Mouse (Mus musculus) spleen, postnatal 14 days (tissue): Measurements from ENCODE around the gene Ube2q2.
A peak's percentile ranks its signal among the peaks of the same experiment; 100 is the strongest.
"Not testable (repeated sequence)": the region's sequence is repeated elsewhere in the genome, so short reads cannot be mapped to it uniquely, and the experiment has no call there.

ENCODE experiments used
- DNase-seq, 2 experiments: peaks; one replicate each; pipeline ENCODE4 v3.0.0; 2021 to 2022; ENCODE audit warnings: low spot score in 2 of 2

Ube2q2 gene

GRCm38 (mm10) chr9:55148854-55149498 lies at the start of gene Ube2q2:
Gene Ube2q2, plus strand, starts transcription at chr9:55148854.
- peak; percentile 42 to 47 for DNase-seq

GRCm38 (mm10) chr9:55101117-55101516 lies 47.5 kb upstream of the Ube2q2 start:
- DNase-seq: no peak

GRCm38 (mm10) chr9:55102186-55102835 lies 46.3 kb upstream of the Ube2q2 start:
- DNase-seq: no peak

GRCm38 (mm10) chr9:55102931-55103630 lies 45.6 kb upstream of the Ube2q2 start:
- DNase-seq: no peak

GRCm38 (mm10) chr9:55110059-55110834 lies 38.4 kb upstream of the Ube2q2 start:
- peak; percentile 50 to 63 for DNase-seq

- DNase-seq: not testable (repeated sequence)
Observed at GRCm38 (mm10) chr9:55110835-55111217, 37.8 kb upstream of the Ube2q2 start.

GRCm38 (mm10) chr9:55114752-55115151 lies 33.9 kb upstream of the Ube2q2 start:
- DNase-seq: no peak

- no peak for DNase-seq
Observed at GRCm38 (mm10) chr9:55117293-55118055, 31.2 kb upstream of the Ube2q2 start.

GRCm38 (mm10) chr9:55122586-55122985 lies 26.1 kb upstream of the Ube2q2 start:
- DNase-seq: no peak

- DNase-seq: no peak
Observed at GRCm38 (mm10) chr9:55125735-55126134, 22.9 kb upstream of the Ube2q2 start.

GRCm38 (mm10) chr9:55126295-55126694 lies 22.4 kb upstream of the Ube2q2 start:
- no peak for DNase-seq

GRCm38 (mm10) chr9:55131851-55132250 lies 16.8 kb upstream of the Ube2q2 start:
- DNase-seq: no peak

GRCm38 (mm10) chr9:55136576-55136975 lies 12.1 kb upstream of the Ube2q2 start:
- DNase-seq: no peak

- DNase-seq: no peak
Observed at GRCm38 (mm10) chr9:55137112-55137511, 11.5 kb upstream of the Ube2q2 start.

GRCm38 (mm10) chr9:55139958-55140357 lies 8.7 kb upstream of the Ube2q2 start:
- no peak for DNase-seq

GRCm38 (mm10) chr9:55149499-55150278 lies 1.0 kb downstream of the Ube2q2 start:
- peak; percentile 23 to 49 for DNase-seq

- peak in 1 of 2 experiments; percentile 8 for DNase-seq
Observed at GRCm38 (mm10) chr9:55150279-55150726, 1.6 kb downstream of the Ube2q2 start.

- DNase-seq: peak; percentile 12 to 17
Observed at GRCm38 (mm10) chr9:55151096-55151495, 2.4 kb downstream of the Ube2q2 start.

GRCm38 (mm10) chr9:55152935-55153334 lies 4.3 kb downstream of the Ube2q2 start:
- no peak for DNase-seq

GRCm38 (mm10) chr9:55170655-55171412 lies 22.2 kb downstream of the Ube2q2 start:
- no peak for DNase-seq
